Mouse (Mus musculus): Measurements from ENCODE around the gene Ptchd3. TPM values are rescaled to one million over a fixed set of nuclear protein-coding genes. Genes with fewer than 3 reads are reported as not detected.
A peak's percentile ranks its signal among the peaks of the same experiment; 100 is the strongest.

Ptchd3 gene
- polyA plus RNA-seq, 1 experiment = not detected

- Histone ChIP-seq H3K27ac (ENCODE audit: insufficient read depth, low read depth, low read length) (no peak overlapping the region), H3K36me3 (ENCODE audit: control insufficient read depth, insufficient read depth, low read length) (no peaks in the 10 kb centered on the region), H3K4me1 (ENCODE audit: control insufficient read depth, insufficient read depth, insufficient read length, low read length) (peaks cover 27% of the 10 kb centered on the region; the same call in 1 of the 2 replicates), H3K4me3 (ENCODE audit: low read depth, low read length) (no peak overlapping the region), H3K27me3 (ENCODE audit: control insufficient read depth, insufficient read depth, low read length) (no peaks in the 10 kb centered on the region)
- no peak for TF ChIP-seq POLR2A (IDR thresholded peaks at IDR 0.05; ENCODE audit: low read depth, low read length)
- TF ChIP-seq CTCF (IDR thresholded peaks at IDR 0.05; ENCODE audit: extremely low read depth, insufficient read length, insufficient replicate concordance, low read depth, low read length) = no peak
- WGBS = 88% methylated on average over 5 of the region's 5 CpGs
Measured at GRCm38 (mm10) chr11:121804258-121805027, 25.6 kb upstream of the Ptchd3 start.

- H3K4me1 ChIP-seq (ENCODE audit: control insufficient read depth, insufficient read depth, insufficient read length, low read length) = no peaks in the 10 kb centered on the region; the same call in 1 of the 2 replicates
- TF ChIP-seq CTCF (IDR thresholded peaks at IDR 0.05; ENCODE audit: extremely low read depth, insufficient read length, insufficient replicate concordance, low read depth, low read length) (peak; percentile 74; the same call in 1 of the 2 replicates), POLR2A (IDR thresholded peaks at IDR 0.05; ENCODE audit: low read depth, low read length) (no peak)
- 5% methylated on average over 4 of the region's 4 CpGs for WGBS
- H3K36me3 ChIP-seq (ENCODE audit: control insufficient read depth, insufficient read depth, low read length) = no peaks in the 10 kb centered on the region
- H3K27ac ChIP-seq (ENCODE audit: insufficient read depth, low read depth, low read length) = no peak overlapping the region
- H3K27me3 ChIP-seq (ENCODE audit: control insufficient read depth, insufficient read depth, low read length) = no peaks in the 10 kb centered on the region
- H3K4me3 ChIP-seq (ENCODE audit: low read depth, low read length) = no peak overlapping the region
Measured at GRCm38 (mm10) chr11:121808204-121808852, 21.7 kb upstream of the Ptchd3 start.

- Histone ChIP-seq H3K27me3 (ENCODE audit: control insufficient read depth, insufficient read depth, low read length) (no peaks in the 10 kb centered on the region), H3K27ac (ENCODE audit: insufficient read depth, low read depth, low read length) (no peak overlapping the region), H3K36me3 (ENCODE audit: control insufficient read depth, insufficient read depth, low read length) (no peaks in the 10 kb centered on the region), H3K4me1 (ENCODE audit: control insufficient read depth, insufficient read depth, insufficient read length, low read length) (no peaks in the 10 kb centered on the region), H3K4me3 (ENCODE audit: low read depth, low read length) (no peak overlapping the region)
- TF ChIP-seq POLR2A (IDR thresholded peaks at IDR 0.05; ENCODE audit: low read depth, low read length) = no peak
- no peak for TF ChIP-seq CTCF (IDR thresholded peaks at IDR 0.05; ENCODE audit: extremely low read depth, insufficient read length, insufficient replicate concordance, low read depth, low read length)
- WGBS = 83% methylated on average over 1 of the region's 1 CpGs
Measured at GRCm38 (mm10) chr11:121808866-121809265, 21.2 kb upstream of the Ptchd3 start.

GRCm38 (mm10) chr11:121845923-121846322 is 15.9 kb downstream of the Ptchd3 start:
- TF ChIP-seq CTCF (IDR thresholded peaks at IDR 0.05; ENCODE audit: extremely low read depth, insufficient read length, insufficient replicate concordance, low read depth, low read length) (no peak), POLR2A (IDR thresholded peaks at IDR 0.05; ENCODE audit: low read depth, low read length) (no peak)
- 62% methylated on average over 2 of the region's 2 CpGs for WGBS

GRCm38 (mm10) chr11:121847790-121848299 is 17.8 kb downstream of the Ptchd3 start:
- Histone ChIP-seq H3K27me3 (ENCODE audit: control insufficient read depth, insufficient read depth, low read length) (no peaks in the 10 kb centered on the region), H3K4me3 (ENCODE audit: low read depth, low read length) (peak overlapping the region; percentile 71), H3K27ac (ENCODE audit: insufficient read depth, low read depth, low read length) (peak overlapping the region; percentile 57; the same call in 1 of the 2 replicates), H3K36me3 (ENCODE audit: control insufficient read depth, insufficient read depth, low read length) (no peaks in the 10 kb centered on the region), H3K4me1 (ENCODE audit: control insufficient read depth, insufficient read depth, insufficient read length, low read length) (no peaks in the 10 kb centered on the region)
- WGBS = under 1% methylated on average over 11 of the region's 11 CpGs
- 0 out of 2 replicates have a peak, but pooled peaks have one; percentile 23 for TF ChIP-seq POLR2A (IDR thresholded peaks at IDR 0.05; ENCODE audit: low read depth, low read length)
- no peak for TF ChIP-seq CTCF (IDR thresholded peaks at IDR 0.05; ENCODE audit: extremely low read depth, insufficient read length, insufficient replicate concordance, low read depth, low read length)

More at GRCm38 (mm10) chr11:121845923-121846322, 15.9 kb downstream of the Ptchd3 start:
- H3K4me3 ChIP-seq (ENCODE audit: low read depth, low read length) = no peak overlapping the region
- no peaks in the 10 kb centered on the region for H3K27me3 ChIP-seq (ENCODE audit: control insufficient read depth, insufficient read depth, low read length)
- no peaks in the 10 kb centered on the region for H3K4me1 ChIP-seq (ENCODE audit: control insufficient read depth, insufficient read depth, insufficient read length, low read length)
- H3K27ac ChIP-seq (ENCODE audit: insufficient read depth, low read depth, low read length) = no peak overlapping the region
- no peaks in the 10 kb centered on the region for H3K36me3 ChIP-seq (ENCODE audit: control insufficient read depth, insufficient read depth, low read length)

Other genes starting within 250 kb of the Ptchd3 start
- gene B3gntl1, start 157.1 kb upstream of the Ptchd3 start, polyA plus RNA-seq (2012; rRNA removed) = 2.1 and 4.4 TPM in 2 replicates
- gene Metrnl, start 128.7 kb upstream of the Ptchd3 start, polyA plus RNA-seq (2012; rRNA removed) = 150 and 219 TPM in 2 replicates